Mouse (Mus musculus) neural tube, embryonic 11.5 days (tissue): Measurements from ENCODE around the gene Mcam. TPM values are rescaled to one million over a fixed set of nuclear protein-coding genes. Genes with fewer than 3 reads are reported as not detected.

Experiments used
- ATAC-seq: fragments of 200-750 bp; cut with Nextera tagmentation; 2 replicates; pipeline ENCODE4 v1.8.0; 2017; ENCODE audit warnings: moderate number of reproducible peaks, mild to moderate bottlenecking, moderate TSS enrichment, moderate library complexity; ENCODE audit not compliant: insufficient read depth, low FRiP score, low TSS enrichment
- DNase-seq: peaks from one replicate; pipeline ENCODE4 v3.0.0-alpha.2; 2015; ENCODE audit warnings: low spot score
- H3K27ac ChIP-seq: fragments of 300-500 bp; sonication (generic); 2 replicates; pipeline ENCODE4 v1.5.1; 2014; ENCODE audit warnings: low read depth, mild to moderate bottlenecking, low read length
- H3K27me3 ChIP-seq: fragments of 300-500 bp; sonication (generic); 2 replicates; pipeline ENCODE4 v1.6.1; 2014; ENCODE audit warnings: mild to moderate bottlenecking, low read length, mixed read lengths; ENCODE audit not compliant: control insufficient read depth, insufficient read depth
- H3K36me3 ChIP-seq: fragments of 300-500 bp; sonication (generic); 2 replicates; pipeline ENCODE4 v1.6.1; 2014; ENCODE audit warnings: mild to moderate bottlenecking, low read length, moderate library complexity, mixed read lengths; ENCODE audit not compliant: control insufficient read depth, insufficient read depth
- H3K4me1 ChIP-seq: fragments of 300-500 bp; sonication (generic); 2 replicates; pipeline ENCODE4 v1.6.1; 2014; ENCODE audit warnings: low read length, mixed read lengths; ENCODE audit not compliant: control insufficient read depth, insufficient read depth
- H3K4me2 ChIP-seq: fragments of 300-500 bp; sonication (generic); 2 replicates; pipeline ENCODE4 v1.6.1; 2014; ENCODE audit warnings: low read depth, mild to moderate bottlenecking, moderate library complexity
- H3K4me3 ChIP-seq: fragments of 300-500 bp; sonication (generic); 2 replicates; pipeline ENCODE4 v1.5.1; 2014; ENCODE audit warnings: low read depth, low read length
- H3K9ac ChIP-seq: fragments of 300-500 bp; sonication (generic); 2 replicates; pipeline ENCODE4 v1.6.1; 2014; ENCODE audit warnings: mild to moderate bottlenecking, low read length
- H3K9me3 ChIP-seq: fragments of 300-500 bp; sonication (generic); 2 replicates; pipeline ENCODE4 v1.6.1; 2016; ENCODE audit warnings: low read length; ENCODE audit not compliant: control insufficient read depth
- WGBS: fragments of 180-500 bp; shearing (Covaris S2); extraction: QIAGEN DNeasy Blood & Tissue Kit; methylation state at CpG from one replicate; pipeline ENCODE4 v1.1.7; 2014; 5-methylcytosine and 5-hydroxymethylcytosine counted together
- polyA plus RNA-seq: library from polyadenylated mRNA; unstranded; fragments of >200 nt; fragmentation: Nextera tagmentation; extraction: Ambion mirVana; gene quantifications from 2 replicates; pipeline ENCODE4 v1.2.1, GENCODE M21; 2014

The Mcam gene
- polyA plus RNA-seq, 1 experiment from 2014 or later, result 15.0 TPM

DNA sequence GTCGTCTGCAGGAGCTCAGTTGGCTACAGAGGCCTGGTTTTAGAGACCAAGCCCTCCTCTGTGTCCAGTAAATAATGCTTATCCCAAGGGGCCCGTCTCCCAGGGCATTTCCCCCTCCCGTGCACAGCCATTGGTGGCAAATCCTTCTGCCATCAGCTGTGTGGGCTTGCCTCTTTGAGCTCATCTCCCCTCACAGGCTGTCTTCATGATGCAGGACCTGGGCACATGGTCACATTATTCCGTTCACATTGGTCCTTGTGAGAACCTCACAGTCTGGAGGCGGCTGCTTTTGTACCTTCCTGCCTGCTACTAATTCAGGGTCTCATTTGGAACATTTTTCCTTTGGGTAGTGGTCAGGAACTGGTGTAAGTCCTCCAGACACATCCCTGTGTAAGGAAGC is 7.7 kb downstream of the Mcam start:
- Histone ChIP-seq H3K4me2 (no peak overlapping the region), H3K4me1 (no peaks in the 10 kb centered on the region), H3K36me3 (no peaks in the 10 kb centered on the region), H3K4me3 (no peak overlapping the region), H3K9me3 (no peaks in the 10 kb centered on the region), H3K27ac (no peak overlapping the region), H3K9ac (no peak overlapping the region), H3K27me3 (0 out of 2 replicates have a peak, but pooled peaks cover 3% of the 10 kb centered on the region)
- DNase-seq, result no peak
- 75% methylated on average over 5 of the region's 5 CpGs for WGBS
- no peak for ATAC-seq

DNA sequence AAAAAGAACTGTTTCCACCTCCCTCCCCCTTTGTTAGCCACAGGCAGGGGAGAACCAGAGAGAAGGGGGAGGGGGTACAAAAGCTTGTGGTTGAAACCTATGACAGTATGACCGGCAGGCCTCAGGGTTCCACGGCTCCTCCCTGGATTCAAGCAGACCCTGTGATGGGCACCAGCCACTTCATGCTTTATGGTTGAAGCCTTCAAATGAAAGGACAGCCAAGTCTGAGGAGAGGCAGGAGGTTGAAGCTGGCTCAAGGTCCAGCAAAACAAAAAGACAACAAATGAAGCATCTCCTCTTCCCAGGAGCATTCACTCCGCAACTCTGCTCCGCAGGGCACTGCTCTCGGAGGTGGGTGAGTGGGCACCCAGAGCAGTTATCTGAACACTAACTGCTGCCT is 9.2 kb downstream of the Mcam start:
- Histone ChIP-seq H3K4me1 (no peaks in the 10 kb centered on the region), H3K9ac (no peak overlapping the region), H3K27me3 (no peaks in the 10 kb centered on the region), H3K9me3 (no peaks in the 10 kb centered on the region), H3K4me3 (no peak overlapping the region), H3K36me3 (no peaks in the 10 kb centered on the region), H3K27ac (no peak overlapping the region), H3K4me2 (no peak overlapping the region)
- 90% methylated on average over 5 of the region's 5 CpGs for WGBS
- no peak for ATAC-seq
- DNase-seq, result no peak

DNA sequence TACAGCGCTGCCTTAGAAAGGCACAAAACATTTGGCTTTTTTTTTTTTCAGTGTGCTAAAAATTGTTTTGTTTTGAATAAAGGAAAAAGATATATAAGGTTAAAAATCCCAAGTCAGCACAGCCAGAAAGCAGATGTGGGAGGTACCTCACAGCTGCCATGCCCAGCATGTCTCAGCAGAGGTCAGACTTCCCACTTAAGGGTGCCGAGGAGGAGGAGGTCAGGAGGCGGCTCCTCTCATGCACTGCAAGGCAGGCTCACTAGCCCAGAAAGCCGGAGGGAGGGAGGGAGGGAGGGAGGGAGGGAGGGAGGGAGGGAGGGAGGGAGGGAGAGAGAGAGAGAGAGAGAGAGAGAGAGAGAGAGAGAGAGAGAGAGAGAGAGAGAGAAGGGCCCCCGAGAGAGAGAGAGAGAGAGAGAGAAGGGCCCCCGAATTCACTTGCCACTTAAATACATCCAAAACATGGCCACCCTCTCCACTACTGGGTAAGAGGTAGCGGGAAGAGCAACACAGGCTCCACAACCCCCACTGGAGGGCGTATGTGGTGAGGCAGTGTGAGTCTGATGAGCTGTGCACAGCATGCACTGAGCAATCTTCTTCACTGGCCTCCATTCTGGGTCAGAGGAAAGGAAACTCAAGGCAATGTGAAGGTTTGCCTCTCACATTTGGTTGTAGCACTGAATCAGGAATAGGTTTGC is 9.9 kb downstream of the Mcam start:
- ATAC-seq (no peak), DNase-seq (no peak)
- Histone ChIP-seq H3K36me3 (no peaks in the 10 kb centered on the region; the same call in 1 of the 2 replicates), H3K4me2 (no peak overlapping the region), H3K27me3 (no peaks in the 10 kb centered on the region), H3K9ac (no peak overlapping the region), H3K9me3 (no peaks in the 10 kb centered on the region), H3K27ac (no peak overlapping the region), H3K4me3 (no peak overlapping the region), H3K4me1 (no peaks in the 10 kb centered on the region)
- WGBS, result 35% methylated on average over 7 of the region's 8 CpGs

DNA sequence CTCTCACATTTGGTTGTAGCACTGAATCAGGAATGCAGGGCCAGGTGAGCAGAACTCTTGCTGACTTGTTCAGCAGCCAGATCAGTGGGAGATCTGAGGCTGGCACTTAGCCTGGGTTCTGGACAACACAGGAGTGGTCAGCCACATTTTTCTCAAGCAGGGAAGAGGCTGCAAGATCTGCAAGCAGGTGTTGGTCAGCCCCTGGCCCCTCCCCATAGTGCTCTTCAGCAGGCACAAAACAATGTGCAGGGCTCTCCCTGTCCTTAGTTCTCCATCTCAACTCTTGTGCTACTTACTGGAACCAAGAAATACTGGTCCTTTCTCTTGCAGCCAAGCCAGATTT is 10.4 kb downstream of the Mcam start:
- Histone ChIP-seq H3K4me3 (no peak overlapping the region), H3K4me1 (no peaks in the 10 kb centered on the region), H3K27ac (no peak overlapping the region), H3K27me3 (no peaks in the 10 kb centered on the region), H3K36me3 (no peaks in the 10 kb centered on the region; the same call in 1 of the 2 replicates), H3K9ac (no peak overlapping the region), H3K9me3 (no peaks in the 10 kb centered on the region), H3K4me2 (no peak overlapping the region)
- DNase-seq, result no peak
- no peak for ATAC-seq

DNA sequence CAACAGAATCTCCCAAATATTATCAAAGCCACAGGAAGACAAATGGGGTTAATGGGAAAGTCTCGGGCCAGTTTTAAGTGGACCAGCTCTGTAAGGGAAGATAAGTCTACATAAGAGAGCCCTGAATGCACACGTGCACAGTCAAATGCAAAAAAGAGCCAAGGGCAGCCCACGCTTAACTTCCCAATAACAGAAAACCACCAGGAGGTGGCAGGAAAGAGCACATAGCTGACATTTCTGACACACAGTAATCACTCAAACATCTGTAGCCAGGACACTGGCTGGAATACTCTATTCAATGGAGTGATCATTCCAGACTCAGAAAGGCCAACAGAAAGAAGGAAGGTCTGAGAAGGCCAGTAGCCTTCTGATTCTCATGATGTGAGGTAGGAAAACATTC is 13.0 kb downstream of the Mcam start:
- Histone ChIP-seq H3K4me2 (no peak overlapping the region), H3K4me1 (no peaks in the 10 kb centered on the region), H3K4me3 (no peak overlapping the region), H3K9me3 (no peaks in the 10 kb centered on the region), H3K36me3 (no peaks in the 10 kb centered on the region; the same call in 1 of the 2 replicates), H3K27ac (no peak overlapping the region), H3K27me3 (no peaks in the 10 kb centered on the region), H3K9ac (no peak overlapping the region)
- WGBS, result 85% methylated on average over 3 of the region's 3 CpGs
- no peak for DNase-seq
- no peak for ATAC-seq

DNA sequence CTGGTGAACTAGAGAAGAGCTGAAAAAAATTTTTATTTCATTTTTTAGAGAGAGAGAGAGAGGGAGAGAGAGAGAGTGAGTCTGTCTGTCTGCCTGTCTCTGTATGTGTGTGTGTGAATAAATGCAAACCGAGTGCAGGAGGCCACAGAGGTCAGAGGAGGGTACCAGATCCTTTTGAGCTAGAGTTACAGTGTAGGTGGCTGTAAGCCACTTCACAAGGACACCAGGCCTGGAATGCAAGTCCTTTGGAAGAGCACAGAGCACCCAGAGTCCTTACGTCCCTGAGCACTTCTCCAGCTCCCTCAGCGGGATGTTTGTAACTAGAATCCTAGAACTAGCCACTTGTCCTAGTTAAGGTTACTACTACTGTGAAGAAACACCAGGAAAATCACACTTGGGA is 25.6 kb downstream of the Mcam start:
- no peak overlapping the region for H3K4me3 ChIP-seq
- H3K27me3 ChIP-seq, result no peaks in the 10 kb centered on the region
- 85% methylated on average over 3 of the region's 3 CpGs for WGBS
- H3K9ac ChIP-seq, result no peak overlapping the region
- H3K4me2 ChIP-seq, result no peak overlapping the region
- H3K27ac ChIP-seq, result no peak overlapping the region
- H3K9me3 ChIP-seq, result no peaks in the 10 kb centered on the region
- H3K4me1 ChIP-seq, result no peaks in the 10 kb centered on the region
- DNase-seq (no peak), ATAC-seq (no peak)
- peaks cover 17% of the 10 kb centered on the region for H3K36me3 ChIP-seq

DNA sequence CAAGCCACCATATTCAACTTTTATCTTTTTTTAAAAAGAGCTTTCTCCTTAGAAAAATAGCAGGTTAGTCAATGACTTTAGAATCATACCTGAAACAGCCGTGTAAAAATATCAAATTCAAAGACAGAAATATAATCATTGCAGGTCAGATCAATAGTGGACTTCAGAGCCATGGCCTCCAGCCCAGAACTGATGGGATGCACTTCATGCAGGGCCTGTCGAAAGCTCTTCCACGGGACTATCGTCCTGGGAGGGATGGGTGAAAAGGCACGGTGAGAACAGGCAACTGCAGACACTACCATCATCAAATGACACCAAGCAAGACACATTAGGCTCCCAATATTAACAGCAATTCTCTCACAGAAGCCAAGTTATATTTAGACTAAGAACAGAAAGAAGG is 34.7 kb downstream of the Mcam start:
- WGBS, result 92% methylated on average over 5 of the region's 5 CpGs
- ATAC-seq (no peak), DNase-seq (no peak)
- H3K4me3 ChIP-seq, result no peak overlapping the region
- H3K27ac ChIP-seq, result no peak overlapping the region
- no peaks in the 10 kb centered on the region for H3K4me1 ChIP-seq
- peaks cover 3% of the 10 kb centered on the region; the same call in 1 of the 2 replicates for H3K36me3 ChIP-seq
- no peak overlapping the region for H3K4me2 ChIP-seq
- no peaks in the 10 kb centered on the region for H3K9me3 ChIP-seq
- H3K9ac ChIP-seq, result no peak overlapping the region
- H3K27me3 ChIP-seq, result no peaks in the 10 kb centered on the region

DNA sequence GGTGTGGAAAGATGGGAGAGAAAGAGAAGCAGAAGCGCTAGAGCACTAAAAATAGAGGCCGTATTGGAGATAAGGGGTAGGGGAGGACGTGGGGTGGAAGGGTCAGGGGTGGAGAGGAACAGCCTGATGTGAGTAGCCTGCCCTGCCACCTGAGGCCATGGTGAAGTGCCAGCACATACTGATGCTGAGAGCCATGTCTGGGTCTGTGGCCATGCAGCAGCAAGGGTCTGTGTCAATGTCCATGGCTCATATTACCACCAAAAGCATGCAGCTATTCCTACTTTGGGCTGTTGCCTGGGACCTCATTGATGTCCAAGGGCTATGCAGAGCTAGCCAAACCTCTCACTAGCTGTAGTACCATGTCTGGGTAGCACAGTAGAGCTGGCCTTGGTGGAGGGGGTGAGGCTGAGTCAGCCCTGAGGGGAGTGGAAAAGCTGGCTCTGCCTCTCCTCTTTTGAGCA is 36.5 kb downstream of the Mcam start:
- ATAC-seq (no peak), DNase-seq (no peak)
- Histone ChIP-seq H3K9ac (no peak overlapping the region), H3K27me3 (no peaks in the 10 kb centered on the region), H3K4me1 (no peaks in the 10 kb centered on the region), H3K27ac (no peak overlapping the region), H3K4me2 (no peak overlapping the region), H3K36me3 (peaks cover 3% of the 10 kb centered on the region; the same call in 1 of the 2 replicates), H3K9me3 (no peaks in the 10 kb centered on the region), H3K4me3 (no peak overlapping the region)
- WGBS, result 83% methylated on average over 3 of the region's 3 CpGs

DNA sequence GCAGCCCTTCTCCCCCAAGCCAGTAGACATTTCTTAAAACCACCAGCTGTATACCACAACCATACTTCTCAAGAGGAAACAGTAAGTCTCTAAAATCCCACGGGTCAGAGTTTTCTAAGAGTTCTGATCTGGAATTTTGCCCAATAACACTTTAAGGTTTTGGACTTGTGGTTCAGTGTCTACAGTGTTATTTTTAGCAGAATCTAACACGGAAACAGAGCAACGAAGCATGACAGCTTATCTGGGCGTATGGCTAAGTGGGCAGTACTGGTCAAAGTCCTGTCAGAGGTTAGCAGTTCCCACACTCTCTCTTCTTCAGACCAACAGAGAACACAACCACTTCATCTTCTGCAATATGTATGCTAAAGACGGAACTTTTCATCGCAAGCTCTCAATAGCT is 41.3 kb downstream of the Mcam start:
- ATAC-seq (no peak), DNase-seq (no peak)
- Histone ChIP-seq H3K27ac (no peak overlapping the region), H3K36me3 (peaks cover 3% of the 10 kb centered on the region; the same call in 1 of the 2 replicates), H3K4me2 (no peak overlapping the region), H3K4me3 (no peak overlapping the region), H3K9ac (no peak overlapping the region), H3K9me3 (no peaks in the 10 kb centered on the region), H3K27me3 (no peaks in the 10 kb centered on the region), H3K4me1 (no peaks in the 10 kb centered on the region)
- 88% methylated on average over 6 of the region's 6 CpGs for WGBS
